Mouse (Mus musculus): ENCODE results near the gene Bad.

The Bad gene

DNA sequence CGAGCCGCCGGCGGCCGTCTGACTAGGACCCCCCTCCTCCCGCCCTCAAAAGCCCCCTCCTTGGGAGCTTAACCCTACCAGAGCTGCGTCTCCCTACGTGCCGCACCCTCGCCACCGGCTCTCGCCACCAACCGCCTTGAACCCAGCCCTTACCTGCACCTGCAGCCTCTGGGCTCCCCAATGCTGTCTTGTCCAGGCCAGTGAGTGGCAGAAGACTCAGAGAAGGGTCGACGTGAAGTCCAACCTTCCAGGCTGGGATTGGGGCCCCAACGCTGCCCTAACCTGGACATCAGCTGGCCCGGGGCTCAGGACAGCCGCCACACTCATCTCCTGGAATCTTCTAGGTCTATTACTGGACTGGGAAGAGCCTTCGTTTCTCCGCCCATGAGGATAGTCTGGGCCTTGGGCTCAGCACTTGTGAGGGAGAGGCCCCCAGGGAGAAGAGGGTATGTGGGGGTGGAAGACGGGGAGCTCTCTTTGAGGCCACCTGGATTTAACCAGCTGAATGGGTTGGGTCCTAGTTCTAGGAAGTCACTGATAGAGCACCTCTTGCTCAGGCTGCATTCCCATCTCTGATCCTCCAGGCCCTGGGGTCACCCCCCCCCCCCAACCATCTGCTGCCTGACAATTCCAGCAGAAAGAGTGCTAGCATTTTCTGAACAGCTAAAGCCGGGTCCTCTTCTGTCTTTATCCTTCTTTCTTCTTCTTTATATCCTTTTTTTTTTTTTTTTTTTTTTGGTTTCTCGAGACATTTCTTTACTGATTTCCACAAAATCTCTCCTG is 7.3 kb upstream of the Bad start, which contains the start of gene Kcnk4:
Kcnk4 (minus strand) TSS at position 321 of the 783 bp plus-strand sequence.
- peak in 1 of 2 experiments; percentile 39 for DNase-seq (ENCODE audit: low spot score in 2 of 2)

DNA sequence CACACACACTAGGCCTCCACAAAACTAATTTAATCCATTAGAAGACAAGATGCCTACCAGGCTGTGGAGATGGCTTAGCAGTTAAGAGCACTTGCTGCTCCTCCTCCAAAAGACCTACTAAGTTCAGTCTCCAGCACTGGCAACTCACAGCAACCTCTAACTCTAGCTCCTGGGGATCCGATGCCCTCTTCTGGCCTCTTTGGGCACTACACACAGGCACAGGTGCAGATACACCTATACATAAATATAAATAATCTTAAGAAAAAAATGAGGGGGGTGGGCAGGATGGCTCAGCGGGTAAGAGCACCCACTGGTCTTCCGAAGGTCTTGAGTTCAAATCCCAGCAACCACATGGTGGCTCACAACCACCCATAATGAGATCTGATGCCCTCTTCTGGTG is 5.4 kb upstream of the Bad start:
- peak in 1 of 2 experiments; percentile 39 for DNase-seq (ENCODE audit: low spot score in 2 of 2)

DNA sequence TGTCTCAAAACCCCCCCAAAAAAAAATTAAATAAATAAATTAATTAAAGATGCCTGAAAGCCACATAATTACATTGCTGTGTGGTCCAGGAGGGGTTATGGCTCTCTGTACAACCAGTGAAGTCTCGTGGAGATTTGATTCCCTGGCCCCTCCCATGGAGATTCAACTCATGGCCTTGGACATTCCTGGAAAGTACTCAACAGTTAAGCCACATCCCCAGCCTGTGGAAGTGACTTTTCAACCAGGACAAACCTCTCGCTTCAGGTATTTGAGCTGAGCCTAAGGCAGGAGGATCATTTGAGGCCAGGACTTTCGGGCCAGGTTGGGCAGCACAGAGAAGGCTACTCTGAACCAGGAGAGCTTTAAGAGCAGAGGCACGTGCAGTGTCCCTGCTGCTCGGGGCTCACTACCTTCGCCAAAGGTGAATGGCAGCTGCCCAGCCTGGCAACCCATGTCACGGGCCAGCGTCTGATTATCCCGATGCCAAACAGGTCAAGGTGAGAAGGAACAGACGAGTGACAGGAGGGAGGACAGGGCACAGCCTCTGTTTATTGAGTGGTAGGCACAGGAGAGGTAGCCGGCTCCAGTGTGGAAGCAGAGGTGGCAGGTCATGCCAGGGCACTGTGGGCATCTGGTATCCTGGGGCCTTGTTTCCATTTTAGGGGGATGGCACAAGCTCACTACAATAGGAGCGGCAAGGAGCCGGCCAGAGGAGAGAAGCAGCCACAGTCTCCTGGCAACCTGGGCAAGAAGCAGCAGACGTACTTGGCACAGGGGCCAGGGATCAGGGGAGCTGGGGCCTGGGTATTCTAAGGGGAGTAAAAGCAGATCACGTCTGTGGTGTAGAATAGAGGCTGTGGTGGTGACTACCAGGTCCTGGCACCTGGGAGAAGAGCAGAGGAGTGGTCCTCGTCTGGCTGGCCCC is 3.9 kb upstream of the Bad start:
- DNase-seq (ENCODE audit: low spot score in 2 of 2), result peak in 1 of 2 experiments; percentile 52

DNA sequence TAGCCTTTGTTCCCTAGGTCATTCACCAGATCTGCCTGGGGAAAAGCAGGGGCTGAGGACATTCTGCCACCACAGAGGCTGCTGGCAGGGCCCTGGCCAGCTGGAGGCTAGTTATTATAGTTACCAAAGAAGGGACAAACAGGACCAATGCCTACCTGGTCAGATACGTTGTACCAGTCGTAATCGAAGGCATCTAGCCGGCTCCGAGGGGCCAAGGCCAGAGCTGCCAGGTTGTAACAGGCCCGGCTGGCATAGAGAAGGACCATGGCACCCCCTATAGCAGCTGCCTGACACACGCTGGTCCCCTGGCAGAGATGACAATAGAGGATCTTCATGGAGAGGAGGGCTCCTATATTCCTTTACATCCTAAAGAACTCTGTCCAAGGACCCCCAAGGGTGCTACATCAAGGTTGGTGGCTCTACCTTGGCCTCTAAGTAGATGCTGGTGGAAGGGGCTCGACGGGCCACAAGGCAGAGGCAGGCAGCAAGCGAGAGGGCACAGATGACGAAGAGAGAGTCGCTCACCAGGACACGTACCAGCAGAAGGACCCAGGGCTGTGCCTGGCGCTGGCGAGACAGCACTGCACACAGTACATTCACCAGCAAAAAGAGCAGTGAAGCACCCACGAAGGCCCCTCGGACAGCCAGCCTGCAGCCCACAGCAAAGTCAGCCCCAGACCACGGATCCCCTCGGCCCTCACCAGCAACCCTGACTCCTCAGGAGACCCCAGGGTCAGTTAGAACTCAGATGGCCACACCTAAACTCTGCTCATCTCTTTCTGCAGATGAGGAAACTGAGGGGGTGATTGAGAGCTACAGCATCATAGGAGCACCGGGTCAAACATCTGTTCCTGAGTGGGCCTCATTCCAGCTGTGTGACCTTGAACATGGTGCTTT is 2.3 kb upstream of the Bad start:
- DNase-seq (ENCODE audit: low spot score in 2 of 2), result peak in 1 of 2 experiments; percentile 33

DNA sequence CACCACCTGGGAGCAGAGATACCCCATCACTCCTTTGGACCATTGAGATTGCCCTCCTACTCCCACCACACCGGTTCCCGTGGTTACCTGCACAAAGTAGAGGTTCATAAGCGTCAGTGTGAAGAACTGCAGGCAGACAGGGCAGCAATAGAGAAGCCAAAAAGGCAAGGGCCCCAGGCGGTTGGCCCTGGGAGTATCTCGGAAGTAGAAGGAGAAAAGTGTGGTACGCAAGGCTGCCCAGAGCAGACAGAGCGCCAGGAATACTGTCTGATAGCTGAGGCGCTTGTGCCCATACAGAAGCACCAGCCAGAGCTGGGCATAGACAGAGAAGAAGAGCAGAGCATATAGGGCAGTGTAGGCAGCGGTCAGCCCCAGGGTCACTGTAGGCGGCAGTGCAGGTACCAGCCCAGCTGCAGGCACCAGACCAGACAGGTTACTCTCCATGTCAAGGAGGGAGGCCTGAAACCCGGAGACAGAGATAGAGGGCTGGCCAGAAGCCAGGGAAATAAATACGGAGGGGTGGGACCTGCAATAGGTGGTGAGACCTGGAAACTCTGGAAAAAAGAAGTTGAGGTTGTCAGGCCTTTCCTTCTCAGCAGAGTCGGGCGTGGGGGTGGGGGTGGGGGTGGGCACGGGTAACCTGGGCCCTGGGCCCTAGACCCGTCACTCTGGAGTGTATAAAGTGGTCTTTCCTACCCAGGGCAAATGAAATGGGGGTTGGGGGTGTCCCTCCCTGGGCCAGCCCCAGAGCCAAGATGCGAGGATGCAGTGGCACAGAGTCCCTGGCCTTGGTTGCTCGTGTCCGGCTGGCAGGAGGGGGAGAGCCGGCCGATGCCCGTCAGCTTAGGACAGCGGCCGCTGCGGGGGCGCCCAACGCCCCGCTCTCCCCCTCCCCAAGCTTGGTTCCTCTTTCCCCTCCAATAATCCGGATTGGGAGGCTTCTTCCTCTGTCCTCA is 987 bp upstream of the Bad start:
- DNase-seq (ENCODE audit: low spot score in 2 of 2), result peak in 1 of 2 experiments; percentile 61

DNA sequence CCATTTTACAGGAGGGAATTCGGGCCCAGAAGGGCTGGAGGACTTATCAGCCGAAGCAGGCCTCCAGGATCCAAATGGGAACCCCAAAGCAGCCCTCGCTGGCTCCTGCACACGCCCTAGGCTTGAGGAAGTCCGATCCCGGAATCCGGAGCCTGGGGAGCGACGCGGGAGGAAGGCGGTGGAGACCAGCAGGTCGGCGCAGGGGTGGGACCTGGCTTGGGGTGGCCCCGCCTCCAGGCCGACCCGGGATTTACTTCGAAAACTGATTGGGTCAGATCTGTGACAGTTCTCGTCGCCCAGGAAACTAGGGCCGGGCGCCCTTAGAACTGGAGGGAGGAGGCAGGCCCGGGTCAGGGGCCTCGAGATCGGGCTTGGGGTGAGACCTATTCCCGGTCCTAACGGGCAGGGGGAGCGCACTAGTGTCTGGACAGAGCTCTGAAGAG is 609 bp downstream of the Bad start, which contains the start of gene Gpr137:
Gpr137 (minus strand) TSS at position 232 of the 443 bp plus-strand sequence.
- peak; percentile 95 to 96 for DNase-seq (ENCODE audit: low spot score in 2 of 2)

DNA sequence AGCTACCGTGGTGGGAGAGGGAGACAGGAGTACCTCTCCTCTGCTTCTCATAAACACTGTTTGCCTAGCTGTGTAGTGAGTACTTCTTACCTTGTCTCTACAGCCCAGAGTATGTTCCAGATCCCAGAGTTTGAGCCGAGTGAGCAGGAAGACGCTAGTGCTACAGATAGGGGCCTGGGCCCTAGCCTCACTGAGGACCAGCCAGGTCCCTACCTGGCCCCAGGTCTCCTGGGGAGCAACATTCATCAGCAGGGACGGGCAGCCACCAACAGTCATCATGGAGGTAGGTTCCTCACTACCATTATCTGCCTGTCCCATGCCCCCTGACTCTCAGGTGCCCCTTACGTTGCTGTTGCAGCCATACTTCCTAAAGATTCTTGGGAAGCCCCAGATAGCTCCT is 1.1 kb downstream of the Bad start:
- DNase-seq (ENCODE audit: low spot score in 2 of 2), result peak in 1 of 2 experiments; percentile 35

DNA sequence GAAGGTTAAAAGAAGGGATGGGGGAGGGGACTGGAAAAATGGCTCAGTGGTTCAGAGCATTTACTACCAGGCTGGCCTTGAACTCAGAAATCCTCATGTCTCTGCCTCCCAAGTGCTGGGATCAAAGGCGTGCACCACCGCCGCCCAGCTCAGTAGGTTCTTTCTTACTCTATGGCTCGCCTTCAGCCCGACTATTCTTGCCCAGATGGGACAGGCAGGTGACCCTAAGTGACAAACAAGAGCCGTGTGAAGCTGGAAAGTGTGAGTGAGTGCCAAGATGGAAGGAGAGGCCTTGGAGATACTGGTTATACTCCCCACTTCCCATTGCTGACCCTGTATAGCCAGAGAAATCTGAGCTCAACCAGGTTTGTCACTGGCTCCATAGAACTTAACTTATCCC is 2.0 kb downstream of the Bad start:
- no peak for DNase-seq (ENCODE audit: low spot score in 2 of 2)

DNA sequence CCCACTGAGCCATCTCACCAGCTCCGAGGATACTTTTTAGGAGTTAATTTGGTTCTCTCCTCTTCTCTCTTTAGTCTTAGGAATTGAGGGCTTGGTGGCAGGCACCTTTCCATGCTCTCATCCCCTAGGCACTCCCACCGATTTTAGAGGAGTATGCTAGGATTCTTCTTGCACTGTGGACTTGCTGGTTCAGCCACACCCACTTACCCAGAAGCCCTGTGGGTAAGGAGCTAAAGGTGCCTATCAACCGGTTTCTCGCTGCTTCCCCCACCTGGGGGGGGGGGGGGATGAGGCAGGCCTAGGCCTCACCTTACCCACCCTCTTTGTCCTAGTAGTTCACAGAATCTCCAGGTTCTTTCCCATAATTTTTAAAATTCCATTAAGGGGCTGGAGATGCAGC is 6.1 kb downstream of the Bad start:
- DNase-seq (ENCODE audit: low spot score in 2 of 2), result no peak

DNA sequence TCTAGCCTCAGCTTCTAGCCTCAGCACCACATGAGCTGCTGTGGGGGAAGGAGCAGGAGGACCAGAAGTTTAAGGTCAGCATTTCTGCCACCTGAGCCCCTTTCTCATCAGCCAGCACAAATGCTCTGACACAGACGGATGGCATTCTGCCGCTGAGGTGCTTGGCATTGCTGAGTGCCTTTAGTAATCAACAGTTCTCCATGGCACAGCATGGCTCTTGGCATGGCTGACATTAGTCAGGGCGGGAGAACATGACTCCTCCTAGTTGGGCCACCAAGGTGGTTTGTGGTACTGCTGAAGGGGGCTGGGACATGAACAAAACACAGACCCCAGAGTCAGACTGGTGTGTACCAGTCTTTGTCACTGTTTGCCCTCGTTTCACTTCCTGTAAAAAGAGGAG is 6.5 kb downstream of the Bad start:
- no peak for DNase-seq (ENCODE audit: low spot score in 2 of 2)

DNA sequence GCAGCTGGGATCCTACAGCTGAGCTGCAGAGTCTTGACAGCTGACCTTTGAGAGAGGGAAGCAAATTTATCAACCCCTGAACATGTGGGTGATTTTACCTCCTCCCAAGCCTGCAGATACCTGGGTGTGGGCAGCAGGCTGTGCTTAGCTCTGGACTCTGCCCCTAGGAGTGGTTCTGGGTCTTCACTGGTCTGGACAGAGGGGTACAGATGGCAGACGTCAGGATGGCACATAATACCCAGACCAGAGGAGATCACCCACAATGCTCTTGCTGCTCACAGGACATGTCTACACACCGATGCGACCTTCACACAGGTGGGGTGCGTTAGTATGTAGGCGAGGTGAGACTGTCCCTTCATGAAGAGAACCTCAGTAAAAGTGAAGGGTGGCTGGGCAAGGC is 7.9 kb downstream of the Bad start:
- DNase-seq (ENCODE audit: low spot score in 2 of 2), result no peak

DNA sequence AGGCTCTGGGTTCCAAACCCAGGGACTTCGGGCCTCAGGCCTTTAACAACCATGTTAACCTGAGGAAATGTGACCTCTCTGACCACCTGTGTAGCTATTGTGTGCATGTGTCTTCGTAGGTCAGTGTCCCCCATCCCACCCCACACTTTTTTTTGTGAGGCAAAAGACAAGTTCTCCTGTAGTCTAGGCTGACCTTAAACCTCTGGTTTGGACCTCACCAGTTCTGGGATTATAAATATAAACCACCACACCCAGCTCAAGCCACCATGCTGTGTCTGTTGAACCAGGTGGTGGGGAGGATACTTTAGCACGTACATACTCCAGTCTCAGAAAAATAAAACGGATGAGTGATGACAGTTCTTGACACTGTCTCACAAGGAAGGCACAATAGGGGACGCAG is 8.3 kb downstream of the Bad start:
- DNase-seq (ENCODE audit: low spot score in 2 of 2), result no peak

DNA sequence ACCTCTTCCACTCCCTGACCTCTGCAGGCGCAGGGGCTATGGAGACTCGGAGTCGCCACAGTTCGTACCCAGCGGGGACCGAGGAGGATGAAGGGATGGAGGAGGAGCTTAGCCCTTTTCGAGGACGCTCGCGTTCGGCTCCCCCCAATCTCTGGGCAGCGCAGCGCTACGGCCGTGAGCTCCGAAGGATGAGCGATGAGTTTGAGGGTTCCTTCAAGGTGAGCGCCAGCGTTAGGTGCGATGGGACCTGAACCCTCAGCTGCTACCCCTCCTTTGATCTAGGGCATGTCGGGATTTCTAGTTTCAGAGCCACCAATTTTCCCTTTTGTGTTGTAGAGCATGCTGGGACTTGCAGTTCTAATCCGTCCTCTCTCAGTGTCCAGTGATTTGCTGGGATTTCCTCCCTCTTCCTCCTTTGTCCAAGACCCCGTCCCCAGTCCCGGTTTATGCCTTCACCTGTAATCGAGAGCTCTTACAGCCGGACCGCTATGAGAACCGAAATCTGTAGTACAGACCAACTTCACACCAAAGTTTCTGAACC is 9.0 kb downstream of the Bad start:
- peak; percentile 66 to 68 for DNase-seq (ENCODE audit: low spot score in 2 of 2)

DNA sequence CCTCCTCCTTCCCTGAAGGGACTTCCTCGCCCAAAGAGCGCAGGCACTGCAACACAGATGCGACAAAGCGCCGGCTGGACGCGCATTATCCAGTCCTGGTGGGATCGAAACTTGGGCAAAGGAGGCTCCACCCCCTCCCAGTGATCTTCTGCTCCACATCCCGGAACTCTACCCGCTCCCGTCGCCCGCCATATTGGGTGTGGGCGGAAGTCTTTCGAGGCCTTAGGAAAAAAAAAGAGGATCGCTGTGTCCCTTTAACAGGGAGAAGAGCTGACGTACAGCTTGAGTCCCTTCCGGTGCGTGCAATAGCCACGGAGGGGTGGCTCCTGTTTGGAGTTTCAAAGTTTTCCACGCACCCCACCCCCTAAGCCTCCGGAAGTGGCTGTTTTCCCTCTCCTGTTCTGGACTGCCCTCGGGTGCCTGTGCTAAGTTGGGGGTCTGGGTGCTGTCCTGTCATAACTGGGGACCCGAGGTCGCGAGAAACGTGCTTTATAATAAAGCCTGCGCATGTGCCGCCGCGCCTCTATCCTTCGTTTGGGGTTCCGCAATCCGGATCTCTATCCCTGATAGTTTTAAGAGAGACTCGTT is 9.8 kb downstream of the Bad start:
- DNase-seq (ENCODE audit: low spot score in 2 of 2), result peak; percentile 96 to 97

DNA sequence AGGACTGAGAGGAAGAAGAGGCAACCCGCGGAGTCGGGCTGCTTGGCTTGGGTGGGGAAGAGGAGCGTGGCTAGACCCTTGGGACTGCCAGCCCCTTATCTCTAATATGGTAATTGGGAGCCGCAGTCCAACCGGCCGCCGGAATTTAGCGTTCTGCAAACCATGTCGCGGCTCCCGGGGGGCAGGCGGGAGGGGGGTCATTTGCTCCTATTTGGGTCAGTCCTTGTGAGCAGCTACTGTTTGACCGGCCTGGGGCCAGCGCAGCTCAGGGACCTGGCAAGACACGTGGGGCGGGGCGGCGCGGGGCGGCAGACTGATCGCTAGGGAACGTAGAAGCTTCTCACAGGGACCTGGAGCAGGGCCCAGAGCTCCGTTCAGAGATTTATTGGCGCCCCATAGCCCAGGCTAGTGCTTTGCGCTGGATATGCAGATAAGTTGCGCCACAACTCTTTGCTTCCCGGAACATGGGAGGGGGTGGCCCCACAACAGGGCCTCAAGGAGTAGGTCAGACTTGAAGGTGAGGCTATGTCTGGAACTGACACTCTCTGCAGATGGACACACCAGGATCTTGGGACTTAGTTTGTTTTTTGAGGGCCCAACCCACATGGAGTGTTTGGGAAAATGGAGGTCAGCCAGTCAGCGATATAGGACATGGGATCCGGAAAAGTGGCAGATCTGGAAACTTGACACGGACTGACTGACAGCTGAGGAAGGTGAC is 10.5 kb downstream of the Bad start:
- peak; percentile 85 to 89 for DNase-seq (ENCODE audit: low spot score in 2 of 2)

DNA sequence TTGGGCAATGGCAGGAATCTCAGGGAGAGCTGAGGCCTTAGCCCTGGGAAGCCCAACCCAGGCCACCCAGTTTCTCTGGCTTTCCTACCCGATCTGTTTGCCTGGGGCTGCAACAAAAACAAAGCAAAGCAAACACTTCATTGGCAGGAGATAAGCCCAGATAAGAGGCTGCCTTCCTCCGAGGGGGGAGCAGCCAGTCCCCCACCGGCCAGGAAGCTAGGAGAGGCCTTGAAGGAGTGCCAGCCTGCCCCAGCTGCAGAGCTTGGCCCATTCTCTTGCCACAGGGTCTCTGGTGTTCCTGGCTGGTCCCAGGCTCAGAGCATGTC is 11.0 kb downstream of the Bad start:
- no peak for DNase-seq (ENCODE audit: low spot score in 2 of 2)

DNA sequence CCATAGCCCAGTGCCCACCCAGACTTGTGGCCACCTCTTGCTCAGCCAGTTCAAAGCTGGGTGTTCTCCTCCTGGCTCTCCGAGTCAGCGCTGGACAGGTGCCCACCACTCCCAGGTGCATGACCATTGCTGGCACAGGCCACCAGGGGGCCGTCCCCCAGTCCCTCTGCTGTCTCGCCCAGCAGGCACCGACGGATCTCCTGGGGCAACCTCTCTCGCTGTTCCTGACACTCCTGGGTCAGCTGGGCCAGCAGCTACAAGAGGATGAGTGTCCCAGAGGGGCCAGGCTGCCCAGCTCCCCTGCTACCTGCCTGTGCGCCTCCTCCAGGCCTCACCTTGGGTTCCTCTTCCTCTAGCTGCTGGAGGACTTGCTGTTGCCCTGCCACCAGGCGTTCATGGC is 12.4 kb downstream of the Bad start:
- DNase-seq (ENCODE audit: low spot score in 2 of 2), result peak in 1 of 2 experiments; percentile 51

DNA sequence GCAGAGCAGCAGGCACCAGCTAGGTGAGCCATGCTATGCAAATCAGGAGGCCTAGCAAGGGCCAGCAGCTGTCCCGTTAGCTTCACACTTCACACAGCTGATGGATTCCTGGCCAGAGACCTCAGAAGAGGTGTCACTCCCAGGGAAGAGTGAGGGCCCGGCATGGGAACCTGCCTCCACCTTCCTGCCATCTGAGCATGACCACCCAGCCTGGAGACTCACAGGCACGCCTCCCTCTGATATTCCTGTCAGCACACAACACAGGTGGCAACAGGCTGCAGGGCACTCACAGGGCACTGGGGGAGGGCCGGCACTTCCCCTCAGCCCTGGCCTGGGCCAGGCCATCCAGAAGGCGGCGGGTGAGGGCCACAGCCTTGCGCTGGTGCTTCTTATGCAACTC is 13.8 kb downstream of the Bad start:
- no peak for DNase-seq (ENCODE audit: low spot score in 2 of 2)

DNA sequence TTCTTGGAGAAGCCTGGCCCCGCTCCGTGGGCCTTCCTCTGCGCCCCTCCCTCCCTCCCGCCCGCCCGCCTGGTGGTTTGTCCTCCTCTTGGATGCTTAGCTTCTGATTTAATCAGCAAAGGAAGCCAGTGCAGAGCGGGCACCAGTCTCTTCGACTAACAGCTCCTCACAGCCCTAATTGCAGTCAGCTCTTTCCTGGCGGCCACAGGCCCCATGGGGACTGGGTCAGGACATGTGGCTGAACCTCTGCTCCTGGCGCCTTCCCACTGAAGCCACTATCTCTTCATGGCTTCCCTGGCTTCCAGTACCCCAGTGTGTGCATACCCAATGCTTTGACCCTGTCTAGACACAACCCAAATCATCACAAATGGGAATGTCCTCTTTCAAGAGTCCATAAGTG is 14.8 kb downstream of the Bad start:
- no peak for DNase-seq (ENCODE audit: low spot score in 2 of 2)
